Mouse (Mus musculus) testis, adult 2 months (tissue): ENCODE data around the gene B3galt1.

Experiments
- CTCF ChIP-seq: fragments of 200-500 bp; IDR thresholded peaks from 2 replicates; pipeline ENCODE4 v1.5.1; 2012; ENCODE audit warnings: low read depth, mild to moderate bottlenecking, inconsistent platforms, low read length, moderate library complexity; ENCODE audit not compliant: control insufficient read depth, insufficient read depth, insufficient replicate concordance
- POLR2A ChIP-seq: fragments of 200-500 bp; IDR thresholded peaks from 2 replicates; pipeline ENCODE4 v1.6.1; 2012; ENCODE audit warnings: low read depth, mild to moderate bottlenecking, inconsistent platforms, low read length, moderate library complexity; ENCODE audit not compliant: control insufficient read depth

DNA sequence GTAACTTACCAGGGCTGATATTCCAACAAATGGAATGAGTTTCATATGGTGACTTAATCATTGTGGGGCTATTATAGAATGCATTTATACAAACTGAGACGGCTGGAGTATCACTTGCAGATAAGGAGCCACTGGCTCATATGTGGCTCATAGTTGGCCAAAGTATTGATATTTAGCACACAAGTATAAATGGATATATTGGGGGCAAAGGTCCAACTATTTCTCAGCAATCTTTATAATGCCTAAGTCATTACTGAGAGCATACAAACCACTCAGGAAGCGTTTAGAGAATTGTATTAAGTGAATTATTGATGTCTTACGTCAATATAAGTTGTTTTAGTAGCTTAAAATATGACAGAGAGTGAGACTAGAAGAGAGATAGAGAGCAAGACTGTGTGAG lies 234.3 kb downstream of the B3galt1 start:
- TF ChIP-seq POLR2A, result no peak
- no peak for TF ChIP-seq CTCF
